Mouse (Mus musculus): ENCODE results near the gene Lhx8. TPM values are rescaled to one million over a fixed set of nuclear protein-coding genes. Genes with fewer than 3 reads are reported as not detected.

Lhx8 gene
- polyA plus RNA-seq, 1 experiment from 2014 or later, result 35.3 TPM

DNA sequence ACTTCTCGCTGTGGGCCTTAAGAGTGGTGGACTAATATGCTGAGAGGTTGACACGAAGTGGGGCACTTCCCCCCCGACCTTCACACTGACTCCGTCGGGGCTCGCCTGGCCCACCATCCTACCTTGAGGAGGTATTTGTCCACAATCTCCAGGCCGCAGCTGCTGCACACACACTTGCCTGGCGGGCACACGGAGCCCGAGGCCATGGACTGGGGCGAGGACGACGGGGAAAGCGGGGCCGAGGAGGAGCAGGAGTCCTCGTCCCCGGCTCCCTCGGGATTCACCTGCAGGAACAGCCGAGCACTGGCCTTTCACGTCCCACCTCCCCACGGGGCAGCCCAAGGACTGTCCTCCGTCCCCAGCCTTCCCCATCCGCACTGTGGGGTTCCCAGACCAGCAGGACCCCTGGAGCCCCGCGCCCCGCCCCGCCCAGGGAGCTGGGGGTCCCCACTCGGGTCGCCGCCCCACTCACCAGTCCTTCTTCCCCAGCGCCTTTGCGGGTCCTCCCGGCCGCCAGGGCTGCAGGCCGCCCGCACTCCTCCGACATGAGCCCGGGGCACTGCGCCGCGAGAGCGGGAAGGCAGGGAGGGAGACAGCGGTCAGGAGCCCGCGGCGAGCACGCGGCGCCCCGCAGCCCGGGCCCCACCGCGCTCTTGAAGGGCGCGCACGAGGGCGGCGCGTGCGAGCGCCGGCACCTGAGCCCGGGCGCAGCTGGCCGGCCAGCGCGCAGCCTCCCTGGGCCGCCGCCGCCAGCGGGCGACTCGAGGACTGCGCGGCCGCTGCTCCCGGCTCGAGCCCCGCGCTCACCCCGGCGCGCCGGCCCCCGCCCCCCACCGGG is 2.4 kb downstream of the Lhx8 start:
- Histone ChIP-seq H3K4me3 (replicated peaks; ENCODE audit: low read length) (peak overlapping the region; percentile 43), H3K4me1 (replicated peaks; ENCODE audit: control insufficient read depth, insufficient read depth, low read length) (peaks cover 30% of the 10 kb centered on the region), H3K4me2 (ENCODE audit: low read length) (peak overlapping the region; percentile 71), H3K36me3 (ENCODE audit: control insufficient read depth, insufficient read depth) (no peaks in the 10 kb centered on the region), H3K27ac (ENCODE audit: low read length) (no peak overlapping the region), H3K9me3 (ENCODE audit: control insufficient read depth, low read length) (no peaks in the 10 kb centered on the region), H3K9ac (replicated peaks; ENCODE audit: low read depth, low read length) (peak overlapping the region; percentile 39), H3K27me3 (replicated peaks; ENCODE audit: control insufficient read depth, insufficient read depth, low read length) (peaks cover 41% of the 10 kb centered on the region)
- ATAC-seq, result peak; percentile 82
- under 1% methylated on average over 74 of the region's 86 CpGs for WGBS

DNA sequence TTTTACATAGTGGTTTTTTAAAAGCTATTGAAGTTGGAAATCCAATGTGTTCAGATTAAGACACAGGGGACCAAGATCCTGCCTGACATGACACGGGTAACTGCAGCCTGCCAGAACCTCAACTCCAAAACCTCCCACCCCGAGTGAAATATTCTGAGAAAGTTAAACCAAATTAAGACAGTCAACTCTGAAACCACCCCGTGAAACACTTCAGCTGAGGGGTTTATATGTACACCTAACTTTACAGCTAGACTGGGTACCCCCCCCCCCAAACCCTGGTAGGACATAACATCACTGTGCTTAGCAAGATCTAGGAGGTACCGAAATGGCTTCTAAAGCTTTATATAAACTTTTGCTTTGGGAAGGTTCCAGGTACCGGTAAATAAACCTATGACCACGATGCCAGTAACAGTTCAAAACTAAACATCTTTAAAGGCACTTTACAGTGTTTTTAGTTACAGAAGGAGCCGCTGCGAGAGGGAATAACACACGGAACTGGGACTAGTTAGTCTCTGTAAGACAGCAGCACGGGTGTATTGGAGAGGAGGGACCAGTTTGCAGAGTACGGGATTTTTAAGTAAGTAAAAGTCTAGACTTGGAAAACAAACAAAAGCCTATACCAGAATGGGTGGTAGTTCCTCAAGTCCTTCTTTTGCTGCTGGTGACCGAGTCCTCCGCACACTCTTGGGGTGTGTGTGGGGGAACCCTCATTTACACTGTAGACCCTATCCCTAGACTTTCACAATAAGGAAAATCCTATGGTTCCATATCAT is 3.2 kb downstream of the Lhx8 start:
- no peaks in the 10 kb centered on the region for H3K36me3 ChIP-seq (ENCODE audit: control insufficient read depth, insufficient read depth)
- H3K9me3 ChIP-seq (ENCODE audit: control insufficient read depth, low read length), result no peaks in the 10 kb centered on the region
- 3% methylated on average over 13 of the region's 13 CpGs for WGBS
- H3K4me1 ChIP-seq (replicated peaks; ENCODE audit: control insufficient read depth, insufficient read depth, low read length), result peaks cover 30% of the 10 kb centered on the region
- ATAC-seq, result no peak; the same call in 1 of the 2 replicates
- no peak overlapping the region for H3K4me2 ChIP-seq (ENCODE audit: low read length)
- H3K4me3 ChIP-seq (replicated peaks; ENCODE audit: low read length), result peak overlapping the region; percentile 43
- no peak overlapping the region for H3K9ac ChIP-seq (replicated peaks; ENCODE audit: low read depth, low read length)
- no peak overlapping the region for H3K27ac ChIP-seq (ENCODE audit: low read length)
- H3K27me3 ChIP-seq (replicated peaks; ENCODE audit: control insufficient read depth, insufficient read depth, low read length), result peaks cover 44% of the 10 kb centered on the region

DNA sequence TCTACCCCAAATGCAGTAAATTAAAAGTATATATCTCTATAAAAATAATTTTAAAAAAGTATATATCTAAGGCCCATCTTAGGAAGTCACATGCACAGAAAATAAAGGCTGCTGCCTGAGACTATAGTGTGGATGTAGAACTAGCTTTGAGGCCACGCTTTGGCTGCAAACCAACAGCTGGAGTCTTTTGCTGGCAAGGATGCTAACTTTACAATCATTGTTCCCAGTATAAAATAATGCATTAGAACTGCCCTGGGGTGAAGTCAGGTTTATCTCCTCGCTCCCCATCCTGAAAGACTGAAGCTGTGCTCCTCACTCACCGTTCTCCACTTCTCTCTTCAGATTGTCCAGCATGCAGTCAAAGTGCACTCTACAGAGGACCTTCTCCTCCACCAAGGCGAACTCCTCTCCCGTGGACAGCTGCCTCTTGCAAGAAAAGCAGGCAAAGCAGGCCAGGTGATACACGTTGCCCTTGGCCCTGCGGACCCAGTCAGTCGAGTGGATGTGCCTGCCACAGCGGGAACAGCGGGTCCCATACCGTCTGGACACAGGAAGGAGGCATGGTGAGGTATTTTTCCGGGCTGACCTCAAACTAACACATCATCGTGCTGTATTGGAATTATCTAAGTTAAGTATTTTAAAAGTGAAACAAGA is 8.4 kb downstream of the Lhx8 start:
- WGBS, result 76% methylated on average over 13 of the region's 13 CpGs
- Histone ChIP-seq H3K9me3 (ENCODE audit: control insufficient read depth, low read length) (no peaks in the 10 kb centered on the region), H3K9ac (replicated peaks; ENCODE audit: low read depth, low read length) (no peak overlapping the region), H3K27me3 (replicated peaks; ENCODE audit: control insufficient read depth, insufficient read depth, low read length) (peaks cover 34% of the 10 kb centered on the region), H3K27ac (ENCODE audit: low read length) (no peak overlapping the region), H3K4me1 (replicated peaks; ENCODE audit: control insufficient read depth, insufficient read depth, low read length) (no peaks in the 10 kb centered on the region), H3K4me3 (replicated peaks; ENCODE audit: low read length) (no peak overlapping the region), H3K4me2 (ENCODE audit: low read length) (no peak overlapping the region), H3K36me3 (ENCODE audit: control insufficient read depth, insufficient read depth) (no peaks in the 10 kb centered on the region)
- ATAC-seq, result no peak

DNA sequence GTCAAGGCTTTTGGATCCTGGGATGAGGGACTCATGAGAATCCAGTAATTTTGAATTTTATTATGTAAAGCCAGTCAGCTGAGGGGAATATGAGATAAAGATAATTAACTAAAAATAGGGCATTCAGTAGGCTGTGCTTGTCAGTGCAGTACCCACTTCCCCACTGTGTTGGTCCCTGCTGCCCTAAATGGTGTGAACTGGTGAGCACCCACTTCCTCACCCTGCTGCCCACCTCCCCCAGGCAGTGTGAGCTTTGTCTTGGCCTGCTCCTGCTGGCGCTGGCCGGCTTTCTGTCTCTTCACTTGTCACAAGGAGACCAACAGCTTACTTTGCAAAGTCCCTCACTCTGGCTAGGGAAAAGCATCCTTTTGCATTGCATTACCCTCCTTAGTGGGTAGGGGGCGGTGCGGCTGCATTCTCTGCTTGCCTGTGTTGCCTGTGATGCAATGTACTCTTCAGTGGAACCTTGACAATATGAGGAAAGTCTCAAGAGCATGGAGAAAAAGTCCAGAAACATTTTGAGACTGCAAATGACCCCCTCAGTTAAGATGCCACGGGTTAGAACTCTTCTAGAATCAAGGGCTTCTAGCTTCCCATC is 12.7 kb downstream of the Lhx8 start:
- 16% methylated on average over 5 of the region's 5 CpGs for WGBS
- Histone ChIP-seq H3K36me3 (ENCODE audit: control insufficient read depth, insufficient read depth) (no peaks in the 10 kb centered on the region), H3K4me2 (ENCODE audit: low read length) (no peak overlapping the region), H3K9me3 (ENCODE audit: control insufficient read depth, low read length) (no peaks in the 10 kb centered on the region), H3K4me1 (replicated peaks; ENCODE audit: control insufficient read depth, insufficient read depth, low read length) (no peaks in the 10 kb centered on the region), H3K27ac (ENCODE audit: low read length) (no peak overlapping the region), H3K27me3 (replicated peaks; ENCODE audit: control insufficient read depth, insufficient read depth, low read length) (peaks cover 5% of the 10 kb centered on the region; the same call in 1 of the 2 replicates), H3K4me3 (replicated peaks; ENCODE audit: low read length) (no peak overlapping the region), H3K9ac (replicated peaks; ENCODE audit: low read depth, low read length) (no peak overlapping the region)
- ATAC-seq, result 0 out of 2 replicates have a peak, but pooled peaks have one; percentile 36

DNA sequence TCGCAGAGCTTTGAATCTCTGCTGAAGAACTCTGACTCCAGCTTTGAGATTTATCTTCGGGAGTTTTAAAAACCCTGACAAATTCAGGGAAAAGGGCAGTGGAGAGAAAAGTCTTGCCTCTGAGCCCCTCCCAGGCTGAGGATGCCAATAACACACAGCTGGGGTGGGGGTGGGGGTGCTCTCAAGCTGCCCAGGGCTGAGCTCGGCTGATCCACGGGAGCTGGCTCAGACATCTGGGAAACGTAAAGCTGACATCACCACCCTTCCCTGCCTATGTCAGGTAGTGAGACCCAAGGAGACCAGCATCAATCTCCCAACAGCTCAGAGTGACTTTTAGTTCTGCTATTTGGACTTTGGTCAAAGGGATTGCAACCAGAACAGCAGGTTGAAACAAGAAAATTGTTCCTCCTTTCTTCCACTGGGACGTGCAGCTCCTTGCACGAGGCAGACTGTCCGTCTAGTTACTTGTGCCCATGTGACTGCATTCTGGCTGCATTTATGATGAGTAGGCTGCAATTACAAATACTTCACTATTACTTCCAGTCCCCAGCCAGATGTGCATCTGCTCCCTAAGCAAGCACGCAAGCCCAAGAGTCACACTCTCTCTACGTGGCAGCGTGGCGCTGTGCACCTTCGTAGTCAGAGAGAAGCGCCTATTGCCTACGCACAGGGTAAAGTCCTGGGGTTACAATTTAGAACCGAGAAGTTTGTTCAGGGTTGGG is 25.1 kb downstream of the Lhx8 start:
- H3K4me3 ChIP-seq (replicated peaks; ENCODE audit: low read length), result no peak overlapping the region
- no peak overlapping the region for H3K4me2 ChIP-seq (ENCODE audit: low read length)
- no peak for ATAC-seq
- no peaks in the 10 kb centered on the region for H3K4me1 ChIP-seq (replicated peaks; ENCODE audit: control insufficient read depth, insufficient read depth, low read length)
- no peak overlapping the region for H3K27ac ChIP-seq (ENCODE audit: low read length)
- WGBS, result 73% methylated on average over 16 of the region's 16 CpGs
- no peaks in the 10 kb centered on the region for H3K9me3 ChIP-seq (ENCODE audit: control insufficient read depth, low read length)
- H3K36me3 ChIP-seq (ENCODE audit: control insufficient read depth, insufficient read depth), result no peaks in the 10 kb centered on the region
- H3K9ac ChIP-seq (replicated peaks; ENCODE audit: low read depth, low read length), result no peak overlapping the region
- H3K27me3 ChIP-seq (replicated peaks; ENCODE audit: control insufficient read depth, insufficient read depth, low read length), result no peaks in the 10 kb centered on the region

DNA sequence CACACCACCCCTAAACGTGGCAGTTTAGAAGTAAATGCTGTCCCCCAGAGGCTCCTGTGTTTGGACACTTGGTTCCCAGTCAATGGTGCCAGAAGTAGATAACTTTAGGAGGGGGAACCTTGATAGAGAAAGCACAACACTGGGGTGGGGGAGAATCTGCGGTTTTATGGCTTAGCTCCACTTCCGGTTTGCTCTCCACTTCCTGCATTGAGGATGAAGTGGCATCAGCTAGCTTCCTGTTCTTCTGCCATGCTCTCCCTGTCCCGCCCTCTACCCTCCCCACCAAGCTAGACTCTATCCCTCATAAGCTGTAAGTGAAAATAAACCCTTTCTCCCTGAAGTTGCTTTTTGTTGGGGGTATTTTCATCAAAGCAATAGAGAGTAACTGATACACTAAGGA is 29.4 kb downstream of the Lhx8 start:
- ATAC-seq, result no peak
- Histone ChIP-seq H3K9me3 (ENCODE audit: control insufficient read depth, low read length) (no peaks in the 10 kb centered on the region), H3K4me1 (replicated peaks; ENCODE audit: control insufficient read depth, insufficient read depth, low read length) (no peaks in the 10 kb centered on the region; the same call in 1 of the 2 replicates), H3K27ac (ENCODE audit: low read length) (no peak overlapping the region), H3K9ac (replicated peaks; ENCODE audit: low read depth, low read length) (no peak overlapping the region), H3K4me3 (replicated peaks; ENCODE audit: low read length) (no peak overlapping the region), H3K27me3 (replicated peaks; ENCODE audit: control insufficient read depth, insufficient read depth, low read length) (no peaks in the 10 kb centered on the region), H3K4me2 (ENCODE audit: low read length) (no peak overlapping the region), H3K36me3 (ENCODE audit: control insufficient read depth, insufficient read depth) (no peaks in the 10 kb centered on the region)
- 91% methylated on average over 4 of the region's 4 CpGs for WGBS

DNA sequence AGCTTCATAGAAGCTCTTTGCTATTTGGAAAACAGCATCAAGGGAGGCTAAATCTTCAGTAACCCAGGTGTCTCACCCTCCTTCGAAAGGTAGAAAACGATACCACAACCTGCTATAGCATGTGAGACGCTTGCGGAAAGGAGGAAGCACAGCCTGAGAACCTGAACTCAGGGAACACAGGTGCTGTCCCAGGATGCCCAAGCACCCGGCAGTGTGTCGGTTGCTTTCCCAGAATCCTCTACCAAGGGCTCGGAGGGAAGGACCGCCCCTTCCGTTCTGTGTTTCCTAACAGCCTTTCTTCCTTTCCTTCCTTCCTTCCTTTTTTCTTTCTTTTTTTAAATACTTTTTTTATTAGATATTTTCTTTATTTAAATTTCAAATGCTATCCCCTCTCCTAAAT is 30.5 kb downstream of the Lhx8 start:
- no peak for ATAC-seq

DNA sequence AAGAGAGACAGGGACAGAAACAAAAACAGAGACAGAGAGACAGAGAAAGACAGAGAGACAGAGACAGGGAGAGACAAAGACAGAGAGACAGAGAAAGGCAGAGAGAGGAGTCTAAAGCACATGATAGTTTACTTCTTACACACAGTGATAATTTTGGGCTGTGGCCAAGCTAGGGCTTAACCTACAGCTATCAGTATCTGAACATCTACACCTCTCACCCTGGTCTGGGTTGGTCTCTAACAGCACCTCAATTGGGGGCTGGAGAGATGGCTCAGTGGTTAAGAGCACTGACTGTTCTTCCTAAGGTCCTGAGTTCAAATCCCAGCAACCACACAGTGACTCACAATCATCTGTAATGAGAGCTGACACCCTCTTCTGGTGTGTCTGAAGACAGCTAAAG is 32.0 kb downstream of the Lhx8 start:
- Histone ChIP-seq H3K27me3 (replicated peaks; ENCODE audit: control insufficient read depth, insufficient read depth, low read length) (no peaks in the 10 kb centered on the region), H3K9ac (replicated peaks; ENCODE audit: low read depth, low read length) (no peak overlapping the region), H3K9me3 (ENCODE audit: control insufficient read depth, low read length) (no peaks in the 10 kb centered on the region), H3K27ac (ENCODE audit: low read length) (no peak overlapping the region), H3K4me1 (replicated peaks; ENCODE audit: control insufficient read depth, insufficient read depth, low read length) (no peaks in the 10 kb centered on the region; the same call in 1 of the 2 replicates), H3K36me3 (ENCODE audit: control insufficient read depth, insufficient read depth) (no peaks in the 10 kb centered on the region), H3K4me2 (ENCODE audit: low read length) (no peak overlapping the region), H3K4me3 (replicated peaks; ENCODE audit: low read length) (no peak overlapping the region)
- no peak for ATAC-seq

More for the DNA sequence above, 30.5 kb downstream of the Lhx8 start:
- Histone ChIP-seq H3K4me3 (replicated peaks; ENCODE audit: low read length) (no peak overlapping the region), H3K9ac (replicated peaks; ENCODE audit: low read depth, low read length) (no peak overlapping the region), H3K4me2 (ENCODE audit: low read length) (no peak overlapping the region), H3K36me3 (ENCODE audit: control insufficient read depth, insufficient read depth) (no peaks in the 10 kb centered on the region), H3K4me1 (replicated peaks; ENCODE audit: control insufficient read depth, insufficient read depth, low read length) (no peaks in the 10 kb centered on the region; the same call in 1 of the 2 replicates), H3K27ac (ENCODE audit: low read length) (no peak overlapping the region), H3K9me3 (ENCODE audit: control insufficient read depth, low read length) (no peaks in the 10 kb centered on the region), H3K27me3 (replicated peaks; ENCODE audit: control insufficient read depth, insufficient read depth, low read length) (no peaks in the 10 kb centered on the region)
- WGBS, result 94% methylated on average over 9 of the region's 9 CpGs
